Mouse (Mus musculus) liver, postnatal 0 days (tissue): ENCODE results near the gene Zw10.

Source experiments
- CTCF ChIP-seq: sonication (generic); IDR thresholded peaks from 2 replicates; pipeline ENCODE4 v1.5.1; 2016; ENCODE audit warnings: antibody characterized with exemption, low read depth
- EP300 ChIP-seq: IDR thresholded peaks from 2 replicates; pipeline ENCODE4 v1.6.1; 2016; ENCODE audit warnings: antibody characterized with exemption, low read depth, mild to moderate bottlenecking

DNA sequence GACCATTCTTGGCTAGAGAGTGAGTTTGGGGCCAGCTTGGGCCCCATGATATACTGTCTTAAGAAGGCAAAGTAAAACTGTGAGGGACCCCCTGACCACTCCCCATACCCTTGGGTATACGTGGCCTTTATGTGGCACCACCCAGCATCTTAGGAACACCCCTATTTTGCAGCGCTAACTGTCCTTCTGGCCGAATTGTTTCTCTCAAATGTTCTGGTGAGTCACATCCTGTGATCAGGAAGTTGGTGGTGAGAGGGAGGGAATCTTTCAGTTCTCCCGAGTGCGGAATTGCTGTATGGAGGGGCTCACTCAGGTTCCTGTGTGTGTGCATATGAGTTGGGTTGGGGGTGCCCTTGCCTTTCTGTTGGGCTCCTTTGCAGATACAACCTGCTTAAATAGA lies 55.9 kb downstream of the Zw10 start:
- TF ChIP-seq CTCF = no peak
- TF ChIP-seq EP300 = no peak
